Mouse (Mus musculus) small intestine, adult 2 months (tissue): ENCODE results near the gene Retnlb.

Experiments used
- CTCF ChIP-seq: fragments of 200-500 bp; IDR thresholded peaks from 2 replicates; pipeline ENCODE4 v1.5.1; 2012; ENCODE audit warnings: low read depth, mild to moderate bottlenecking, control low read depth, inconsistent platforms, low read length, moderate library complexity, mixed read lengths; ENCODE audit not compliant: insufficient replicate concordance, insufficient read length; ENCODE audit errors: extremely low read depth
- POLR2A ChIP-seq: fragments of 200-500 bp; IDR thresholded peaks from 2 replicates; pipeline ENCODE4 v1.6.1; 2012; ENCODE audit warnings: low read depth, mild to moderate bottlenecking, control low read depth, inconsistent platforms, low read length, moderate library complexity

GRCm38 (mm10) chr16:48811881-48812436 lies 4.7 kb upstream of the Retnlb start:
- TF ChIP-seq CTCF (no peak), POLR2A (no peak)
